Mouse (Mus musculus) small intestine, adult 2 months (tissue): ENCODE measurements around the gene Folr1. TPM values are rescaled to one million over a fixed set of nuclear protein-coding genes. Genes with fewer than 3 reads are reported as not detected.

Experiments used
- H3K27ac ChIP-seq: fragments of 200-500 bp; 2 replicates; pipeline ENCODE4 v1.5.1; 2012; ENCODE audit warnings: low read depth, low read length, control low read depth, inconsistent platforms; ENCODE audit not compliant: insufficient read depth
- H3K27me3 ChIP-seq: fragments of 200-500 bp; 2 replicates; pipeline ENCODE4 v1.6.1; 2012; ENCODE audit warnings: mild to moderate bottlenecking, moderate library complexity, low read length, inconsistent platforms; ENCODE audit not compliant: control insufficient read depth, insufficient read depth
- H3K36me3 ChIP-seq: fragments of 200-500 bp; 2 replicates; pipeline ENCODE4 v1.6.1; 2012; ENCODE audit warnings: mild to moderate bottlenecking, low read length, control low read depth, inconsistent platforms; ENCODE audit not compliant: control insufficient read depth, insufficient read depth
- H3K4me1 ChIP-seq: fragments of 200-500 bp; 2 replicates; pipeline ENCODE4 v1.6.1; 2012; ENCODE audit warnings: low read length, inconsistent platforms, mixed read lengths; ENCODE audit not compliant: control insufficient read depth, insufficient read depth, insufficient read length
- H3K4me3 ChIP-seq: fragments of 200-500 bp; 2 replicates; pipeline ENCODE4 v1.5.1; 2012; ENCODE audit warnings: low read depth, mild to moderate bottlenecking, control low read depth, inconsistent platforms, low read length, moderate library complexity
- CTCF ChIP-seq: fragments of 200-500 bp; IDR thresholded peaks from 2 replicates; pipeline ENCODE4 v1.5.1; 2012; ENCODE audit warnings: low read depth, mild to moderate bottlenecking, control low read depth, inconsistent platforms, low read length, moderate library complexity, mixed read lengths; ENCODE audit not compliant: insufficient replicate concordance, insufficient read length; ENCODE audit errors: extremely low read depth
- POLR2A ChIP-seq: fragments of 200-500 bp; IDR thresholded peaks from 2 replicates; pipeline ENCODE4 v1.6.1; 2012; ENCODE audit warnings: low read depth, mild to moderate bottlenecking, control low read depth, inconsistent platforms, low read length, moderate library complexity
- WGBS: fragments of 180-500 bp; shearing (Covaris S2); methylation state at CpG from one replicate; pipeline ENCODE4 v1.1.7; 2018; 5-methylcytosine and 5-hydroxymethylcytosine counted together
- polyA plus RNA-seq: library from polyadenylated mRNA; depleted of rRNA; stranded (reverse); fragments of >200 nt; gene quantifications from 2 replicates; pipeline ENCODE4 v1.2.3, GENCODE M21; 2012

The Folr1 gene
- polyA plus RNA-seq, 1 experiment, result 0.84 TPM

DNA sequence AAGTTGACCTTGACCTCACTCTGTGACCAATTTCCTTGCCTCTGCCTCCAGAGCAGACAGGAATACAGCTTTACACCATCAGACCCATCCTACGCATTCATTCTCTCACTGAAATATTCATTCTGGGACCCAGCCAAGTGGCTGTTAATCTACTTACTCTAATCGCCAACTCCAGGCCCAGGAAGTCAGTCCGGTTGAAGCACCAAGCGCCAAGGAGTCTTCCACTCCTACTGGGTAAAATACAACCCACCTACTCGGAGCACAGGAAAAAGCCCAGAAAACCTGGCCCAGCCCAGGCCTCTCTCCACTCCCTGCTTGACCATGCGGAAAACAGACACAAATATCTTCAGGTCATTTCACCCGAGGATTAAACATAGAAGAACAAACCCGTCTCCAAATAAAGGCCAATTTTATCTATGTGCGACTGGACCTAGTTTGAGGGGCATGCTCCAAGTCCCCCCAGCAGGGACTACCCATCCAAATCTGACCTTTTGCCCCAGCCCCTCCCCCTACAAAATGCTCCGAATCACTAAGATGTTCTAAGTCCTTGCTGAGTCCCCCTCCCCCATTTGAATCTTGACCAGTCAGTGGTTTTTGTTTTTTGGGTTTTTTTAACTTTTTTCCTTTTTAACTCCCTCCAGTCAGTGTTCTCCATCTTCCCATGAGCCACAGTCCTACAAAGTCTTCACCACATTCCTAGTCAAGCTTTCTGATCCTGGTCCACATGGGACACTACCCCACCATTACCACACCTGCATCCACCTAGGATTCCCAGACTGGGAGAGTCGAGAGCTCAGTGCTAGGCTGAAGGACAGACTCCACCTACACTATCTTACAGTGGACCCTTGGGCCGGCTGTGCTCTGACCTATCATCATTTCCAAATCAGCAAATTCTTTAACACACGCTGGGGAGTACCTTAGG is 2.1 kb downstream of the Folr1 start:
- Histone ChIP-seq H3K27me3 (no peaks in the 10 kb centered on the region), H3K4me3 (no peak overlapping the region), H3K27ac (no peak overlapping the region), H3K4me1 (no peaks in the 10 kb centered on the region), H3K36me3 (no peaks in the 10 kb centered on the region)
- TF ChIP-seq POLR2A, result no peak
- no peak for TF ChIP-seq CTCF
- WGBS, result 77% methylated on average over 13 of the region's 13 CpGs

DNA sequence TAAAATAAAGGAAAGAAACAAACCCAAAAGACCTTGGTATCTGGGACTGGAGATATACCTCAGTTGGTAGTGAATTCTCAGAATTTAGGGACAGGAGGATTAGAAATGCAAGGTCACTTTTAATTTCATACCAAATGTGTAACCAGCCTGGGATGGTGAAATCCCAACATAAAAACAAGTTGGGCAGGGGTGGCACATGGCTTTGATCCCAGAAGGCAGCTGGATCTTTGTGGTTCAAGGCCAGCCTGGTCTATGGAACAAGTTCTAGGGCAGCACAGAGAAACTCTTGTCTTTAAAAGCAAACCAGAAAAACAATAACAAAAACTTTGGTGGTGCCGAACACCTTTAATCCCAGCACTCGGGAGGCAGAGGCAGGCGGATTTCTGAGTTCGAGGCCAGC is 3.1 kb downstream of the Folr1 start:
- Histone ChIP-seq H3K4me3 (no peak overlapping the region), H3K27ac (no peak overlapping the region), H3K27me3 (no peaks in the 10 kb centered on the region), H3K36me3 (no peaks in the 10 kb centered on the region), H3K4me1 (no peaks in the 10 kb centered on the region)
- WGBS, result 98% methylated on average over 4 of the region's 4 CpGs
- no peak for TF ChIP-seq POLR2A
- TF ChIP-seq CTCF, result no peak

GRCm38 (mm10) chr7:101866491-101867265 is 3.9 kb downstream of the Folr1 start:
- TF ChIP-seq CTCF, result no peak
- TF ChIP-seq POLR2A, result no peak

GRCm38 (mm10) chr7:101863415-101863814 is 7.2 kb downstream of the Folr1 start, which contains the start of gene Anapc15:
Gene Anapc15, plus strand, starts transcription at chr7:101863715.
- Histone ChIP-seq H3K27ac (no peak within 1 kb of the TSS), H3K36me3 (no peaks in the 10 kb centered on the region), H3K4me3 (no peak within 1 kb of the TSS), H3K27me3 (no peaks in the 10 kb centered on the region), H3K4me1 (no peaks in the 10 kb centered on the region; the same call in 1 of the 2 replicates)
- no peak for TF ChIP-seq CTCF
- TF ChIP-seq POLR2A, result no peak
- WGBS, result 52% methylated on average over 3 of the region's 3 CpGs

More at GRCm38 (mm10) chr7:101866491-101867265, 3.9 kb downstream of the Folr1 start:
- Histone ChIP-seq H3K27me3 (no peaks in the 10 kb centered on the region), H3K4me1 (no peaks in the 10 kb centered on the region), H3K4me3 (no peak overlapping the region), H3K27ac (no peak overlapping the region), H3K36me3 (no peaks in the 10 kb centered on the region)
- 82% methylated on average over 11 of the region's 11 CpGs for WGBS

DNA sequence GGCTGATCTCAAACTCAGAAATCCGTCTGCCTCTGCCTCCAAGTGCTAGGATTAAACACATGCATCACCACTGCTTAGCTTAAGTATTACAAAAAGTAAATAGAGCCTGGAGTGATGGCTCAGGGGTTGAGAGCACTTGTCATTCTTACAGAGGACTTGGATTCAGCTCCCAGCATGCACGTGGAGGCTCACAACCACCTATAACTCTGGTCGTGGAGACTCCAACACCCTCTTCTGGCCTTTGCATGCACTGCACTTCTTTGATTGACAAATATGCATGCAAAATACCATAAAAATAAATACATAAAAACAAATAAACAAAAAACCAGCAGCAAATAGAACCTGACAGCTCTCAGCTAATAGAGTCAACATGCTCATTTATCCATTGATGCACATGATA is 8.3 kb downstream of the Folr1 start:
- TF ChIP-seq CTCF (no peak), POLR2A (no peak)
- 77% methylated on average over 3 of the region's 3 CpGs for WGBS

DNA sequence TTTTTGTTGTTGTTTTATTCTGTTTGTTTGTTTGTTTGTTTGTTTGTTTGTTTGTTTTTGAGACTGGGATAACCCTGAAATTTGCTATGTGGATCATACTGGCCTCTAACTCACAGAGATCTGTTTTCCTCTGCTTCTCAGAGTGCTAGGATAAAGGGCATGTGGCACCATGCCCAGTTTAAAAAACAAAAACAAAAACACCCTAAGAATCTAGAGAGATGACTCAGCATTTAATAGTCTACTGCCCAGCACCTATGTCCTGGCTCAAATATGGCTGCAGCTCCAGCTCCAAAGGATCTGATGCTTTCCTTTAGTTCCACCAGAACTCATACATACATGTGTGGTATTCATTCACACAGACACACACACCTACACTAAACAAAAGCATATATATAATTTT is 9.6 kb downstream of the Folr1 start:
- Histone ChIP-seq H3K36me3 (no peaks in the 10 kb centered on the region), H3K4me3 (no peak overlapping the region), H3K27ac (no peak overlapping the region), H3K4me1 (no peaks in the 10 kb centered on the region; the same call in 1 of the 2 replicates), H3K27me3 (no peaks in the 10 kb centered on the region)
- TF ChIP-seq POLR2A (no peak), CTCF (no peak)

More for the DNA sequence above, 8.3 kb downstream of the Folr1 start:
- Histone ChIP-seq H3K27me3 (no peaks in the 10 kb centered on the region), H3K4me1 (no peaks in the 10 kb centered on the region; the same call in 1 of the 2 replicates), H3K27ac (no peak overlapping the region), H3K4me3 (no peak overlapping the region), H3K36me3 (no peaks in the 10 kb centered on the region)

GRCm38 (mm10) chr7:101858362-101858761 is 12.2 kb downstream of the Folr1 start:
- WGBS, result 57% methylated on average over 9 of the region's 9 CpGs
- no peaks in the 10 kb centered on the region for H3K27me3 ChIP-seq

More at GRCm38 (mm10) chr7:101858362-101858761, 12.2 kb downstream of the Folr1 start:
- Histone ChIP-seq H3K4me1 (no peaks in the 10 kb centered on the region; the same call in 1 of the 2 replicates), H3K4me3 (no peak overlapping the region), H3K27ac (no peak overlapping the region), H3K36me3 (no peaks in the 10 kb centered on the region)
- TF ChIP-seq CTCF, result no peak
- TF ChIP-seq POLR2A, result no peak
